Comparison of ENCODE assay signal across 21 mouse cellular contexts in genomic region chr12:5269936-5270335, GRCm38 (mm10).
DNase-seq lines count a peak whose midpoint lies in the region; ATAC-seq and TF ChIP-seq lines count a peak whose summit lies in the region.
"Had no signal": no experiment of that assay in that cellular context is flagged by ENCODE, and none has a peak within 500 bp of the region (broad histone marks: within the 10 kb centered on the region; RNA-seq: fewer than 3 reads in every experiment).

No protein-coding gene starts in this region.

- H3K27me3 ChIP-seq in neural tube, embryonic 14.5 days (ENCODE audit: control insufficient read depth, insufficient read depth, low read length): no peaks in the 10 kb centered on the region
- H3K27me3 ChIP-seq in hindbrain, embryonic 10.5 days (ENCODE audit: insufficient read depth, poor library complexity, severe bottlenecking): no peaks in the 10 kb centered on the region
- H3K27me3 ChIP-seq: embryonic facial prominence, embryonic 15.5 days; hindbrain, embryonic 13.5 days had no signal

- no peak for ATAC-seq in neural tube, embryonic 14.5 days (ENCODE audit: low read depth)
- ATAC-seq: hindbrain, postnatal 0 days had no signal

- no peak for TF ChIP-seq CTCF in layer of hippocampus, adult 2 months (conservative IDR thresholded peaks at IDR 0.05)

- H3K9ac ChIP-seq in neural tube, embryonic 14.5 days (replicated peaks; ENCODE audit: low read depth, low read length): no peak overlapping the region
- H3K9ac ChIP-seq: embryonic facial prominence, embryonic 15.5 days; hindbrain, embryonic 13.5 days had no signal

- H3K27ac ChIP-seq in layer of hippocampus, adult 2 months: peak overlapping the region; percentile 98
- peak overlapping the region; percentile 13; the same call in 1 of the 2 replicates for H3K27ac ChIP-seq in neural tube, embryonic 14.5 days (ENCODE audit: low read depth, low read length)
- no peak overlapping the region for H3K27ac ChIP-seq in hindbrain, embryonic 10.5 days
- H3K27ac ChIP-seq: embryonic facial prominence, embryonic 15.5 days; heart, embryonic 10.5 days; hindbrain, embryonic 13.5 days; hindbrain, postnatal 0 days had no signal

- DNase-seq in layer of hippocampus, adult 2 months (ENCODE audit: low spot score in 2 of 2): no peak
- DNase-seq in layer of hippocampus, adult 9-10 months (ENCODE audit: low spot score): no peak
- no peak for DNase-seq in neural tube, embryonic 10.5 days (ENCODE audit: extremely low spot score, low spot score)
- DNase-seq in retina, embryonic 14.5 days (ENCODE audit: low spot score): peak; percentile 70
- DNase-seq in hindbrain, embryonic 10.5 days (ENCODE audit: low spot score): no peak
- DNase-seq: adrenal gland, adult 2 months; adrenal gland, postnatal 36 days; cerebellum, adult 11 months; cerebellum, adult 8-10 months; cerebellum, postnatal 25 days; gastrocnemius, postnatal 10 days; heart, adult 18-20 months; heart, postnatal 10 days; heart, postnatal 4 days had no signal

- H3K4me3 ChIP-seq in layer of hippocampus, adult 2 months: no peak overlapping the region
- H3K4me3 ChIP-seq in neural tube, embryonic 14.5 days (ENCODE audit: low read depth, low read length): no peak overlapping the region
- no peak overlapping the region for H3K4me3 ChIP-seq in hindbrain, embryonic 10.5 days
- H3K4me3 ChIP-seq: embryonic facial prominence, embryonic 15.5 days; erythroblast, embryonic 14.5 days; forebrain, embryonic 10.5 days; heart, embryonic 10.5 days; hindbrain, embryonic 13.5 days had no signal

- H3K9me3 ChIP-seq in neural tube, embryonic 14.5 days (ENCODE audit: control insufficient read depth, low read length): no peaks in the 10 kb centered on the region
- H3K9me3 ChIP-seq in hindbrain, embryonic 10.5 days: no peaks in the 10 kb centered on the region
- H3K9me3 ChIP-seq: embryonic facial prominence, embryonic 15.5 days; heart, embryonic 10.5 days; hindbrain, embryonic 13.5 days had no signal

- H3K4me2 ChIP-seq in neural tube, embryonic 14.5 days (ENCODE audit: low read depth, low read length): no peak overlapping the region
- H3K4me2 ChIP-seq: embryonic facial prominence, embryonic 15.5 days; hindbrain, embryonic 13.5 days had no signal

- WGBS in neural tube, embryonic 14.5 days: 66% methylated on average over 9 of the region's 9 CpGs
- WGBS in hindbrain, embryonic 10.5 days: 85% methylated on average over 9 of the region's 9 CpGs

- H3K36me3 ChIP-seq in neural tube, embryonic 14.5 days (ENCODE audit: control insufficient read depth, insufficient read depth, low read length): no peaks in the 10 kb centered on the region
- peaks cover 4% of the 10 kb centered on the region; the same call in 1 of the 2 replicates for H3K36me3 ChIP-seq in hindbrain, embryonic 10.5 days
- H3K36me3 ChIP-seq: embryonic facial prominence, embryonic 15.5 days; heart, embryonic 10.5 days; hindbrain, embryonic 13.5 days had no signal

- peaks cover 14% of the 10 kb centered on the region; the same call in 1 of the 2 replicates for H3K4me1 ChIP-seq in neural tube, embryonic 14.5 days (ENCODE audit: control insufficient read depth, insufficient read depth, low read length)
- H3K4me1 ChIP-seq in hindbrain, embryonic 10.5 days (replicated peaks): peaks cover 57% of the 10 kb centered on the region
